Mouse (Mus musculus): ENCODE measurements around the gene Hdgfl1.

GRCm38 (mm10) chr13:26795460-26795859 is 25.5 kb upstream of the Hdgfl1 start:
- TF ChIP-seq CTCF (IDR thresholded peaks at IDR 0.05; ENCODE audit: low read depth), result no peak
- no peak for TF ChIP-seq EP300 (IDR thresholded peaks at IDR 0.05; ENCODE audit: low read depth)

Data from liver, postnatal 0 days (tissue).